Mouse (Mus musculus) E14TG2a.4 (cell line): ENCODE measurements around the gene Gns.
"Not testable (repeated sequence)": the region's sequence is repeated elsewhere in the genome, so short reads cannot be mapped to it uniquely, and the experiment has no call there.

Experiments used
- H3K27me3 ChIP-seq: 2 replicates; pipeline ENCODE4 v1.6.1; 2014; ENCODE audit warnings: low read length, control low read depth; ENCODE audit not compliant: insufficient read depth
- H3K36me3 ChIP-seq: 2 replicates; pipeline ENCODE4 v1.6.1; 2014; ENCODE audit warnings: low read length, control low read depth; ENCODE audit not compliant: insufficient read depth
- H3K4me1 ChIP-seq: replicated peaks from 2 replicates; pipeline ENCODE4 v1.6.1; 2014; ENCODE audit warnings: low read depth, low read length, control low read depth
- H3K4me3 ChIP-seq: replicated peaks from 2 replicates; pipeline ENCODE4 v1.5.1; 2014; ENCODE audit warnings: mild to moderate bottlenecking, low read length
- H3K9me3 ChIP-seq: 2 replicates; pipeline ENCODE4 v1.6.1; 2014; ENCODE audit warnings: low read length, control low read depth
- CTCF ChIP-seq: conservative IDR thresholded peaks from 2 replicates; pipeline ENCODE4 v1.5.1; 2014; ENCODE audit warnings: low read length
- NANOG ChIP-seq: IDR thresholded peaks from 2 replicates; pipeline ENCODE4 v1.6.1; 2014; ENCODE audit warnings: borderline replicate concordance, low read length, mixed read lengths
- POU5F1 ChIP-seq: IDR thresholded peaks from 2 replicates; pipeline ENCODE4 v1.6.1; 2014; ENCODE audit warnings: low read length, borderline replicate concordance

Gns gene

DNA sequence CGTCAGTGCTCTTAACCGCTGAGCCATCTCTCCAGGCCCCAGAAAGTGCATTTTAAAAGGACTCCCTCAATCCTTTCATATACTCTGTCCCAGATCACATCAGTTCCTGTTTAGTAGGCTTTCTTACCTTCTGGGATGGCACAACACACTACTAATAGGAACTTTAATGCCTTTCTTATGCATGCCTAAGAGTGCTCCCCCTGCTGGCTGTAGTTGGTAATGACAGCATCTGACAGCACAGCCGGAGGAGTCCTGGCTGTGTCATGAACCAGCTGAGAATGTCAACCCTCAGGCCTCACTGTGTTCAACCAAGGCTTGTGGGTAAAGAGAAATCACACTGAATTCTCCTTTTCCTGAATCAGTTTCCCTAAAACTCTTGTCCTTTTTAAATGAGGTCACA is 30.3 kb upstream of the Gns start:
- TF ChIP-seq NANOG (no peak), CTCF (peak; percentile 96), POU5F1 (0 out of 2 replicates have a peak, but pooled peaks have one; percentile 30)
- Histone ChIP-seq H3K4me3 (no peak overlapping the region), H3K36me3 (no peaks in the 10 kb centered on the region), H3K4me1 (peaks cover 4% of the 10 kb centered on the region; the same call in 1 of the 2 replicates), H3K9me3 (peaks cover 20% of the 10 kb centered on the region), H3K27me3 (0 out of 2 replicates have a peak, but pooled peaks cover 2% of the 10 kb centered on the region)

DNA sequence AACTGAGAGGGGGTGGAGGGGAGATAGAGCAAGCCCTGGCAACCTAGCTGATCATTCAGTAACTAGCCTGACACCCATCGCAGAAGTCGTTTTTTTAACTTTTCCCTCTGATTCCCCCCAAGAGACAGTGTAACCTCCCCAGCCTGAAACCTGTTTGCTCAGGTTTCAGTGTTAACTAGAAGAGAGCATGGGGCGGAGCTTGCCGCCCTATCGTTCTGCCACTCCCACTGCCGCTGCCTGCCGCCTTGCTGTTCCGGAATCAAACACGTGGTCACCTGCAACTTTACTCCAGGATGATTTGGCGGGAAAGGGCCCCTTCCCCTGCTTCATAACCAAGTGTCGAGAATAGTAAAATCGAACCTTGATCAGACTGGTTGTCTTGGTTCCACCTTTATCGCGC is 28.4 kb upstream of the Gns start:
- H3K36me3 ChIP-seq, H3K4me1 ChIP-seq, H3K27me3 ChIP-seq: not testable (repeated sequence)
- peak overlapping the region; percentile 20; the same call in 1 of the 2 replicates for H3K4me3 ChIP-seq
- peaks cover 20% of the 10 kb centered on the region for H3K9me3 ChIP-seq

DNA sequence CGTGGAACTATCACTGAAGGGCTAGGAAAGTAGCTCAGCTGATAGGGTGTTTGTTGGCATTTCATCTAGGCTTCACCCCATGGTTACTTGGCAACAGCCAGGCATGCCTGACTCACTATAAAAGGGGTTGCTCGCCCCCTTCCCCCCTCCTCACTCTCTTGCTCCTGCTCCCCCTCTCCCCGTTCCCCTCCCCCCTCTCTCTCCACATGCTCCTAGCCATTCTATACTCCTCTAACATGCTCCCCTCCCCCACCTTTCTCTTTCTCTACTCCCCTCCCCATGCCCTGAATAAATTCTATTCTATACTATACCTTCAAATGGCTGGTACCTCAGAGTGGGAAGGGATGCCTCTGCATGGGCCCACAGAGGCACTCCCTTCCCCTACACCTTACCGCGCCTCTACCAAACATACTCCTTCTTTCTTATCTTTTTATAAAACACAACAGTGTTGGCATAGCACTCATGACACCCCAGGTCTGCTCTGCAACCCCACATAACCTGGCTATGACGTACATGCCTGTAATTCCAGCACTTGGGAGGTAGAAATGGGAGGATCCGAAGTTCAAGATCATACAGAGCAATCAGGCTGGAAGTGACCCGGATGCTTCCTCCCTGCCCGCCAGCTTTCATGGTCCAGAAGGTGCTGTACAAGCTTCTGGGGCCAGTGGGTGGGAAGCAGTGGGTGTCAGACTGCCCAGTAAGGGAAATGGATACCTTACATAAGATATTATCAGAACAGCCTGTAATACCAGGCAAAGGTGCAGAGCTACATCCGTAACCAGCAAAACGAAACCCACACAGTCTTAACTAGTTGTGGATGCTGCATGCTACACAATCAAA is 23.9 kb upstream of the Gns start:
- Histone ChIP-seq H3K4me1 (peaks cover 4% of the 10 kb centered on the region; the same call in 1 of the 2 replicates), H3K27me3 (peaks cover 7% of the 10 kb centered on the region; the same call in 1 of the 2 replicates), H3K36me3 (no peaks in the 10 kb centered on the region), H3K4me3 (no peak overlapping the region), H3K9me3 (peaks cover 3% of the 10 kb centered on the region; the same call in 1 of the 2 replicates)
- TF ChIP-seq CTCF = no peak
- TF ChIP-seq NANOG = no peak
- TF ChIP-seq POU5F1 = no peak

DNA sequence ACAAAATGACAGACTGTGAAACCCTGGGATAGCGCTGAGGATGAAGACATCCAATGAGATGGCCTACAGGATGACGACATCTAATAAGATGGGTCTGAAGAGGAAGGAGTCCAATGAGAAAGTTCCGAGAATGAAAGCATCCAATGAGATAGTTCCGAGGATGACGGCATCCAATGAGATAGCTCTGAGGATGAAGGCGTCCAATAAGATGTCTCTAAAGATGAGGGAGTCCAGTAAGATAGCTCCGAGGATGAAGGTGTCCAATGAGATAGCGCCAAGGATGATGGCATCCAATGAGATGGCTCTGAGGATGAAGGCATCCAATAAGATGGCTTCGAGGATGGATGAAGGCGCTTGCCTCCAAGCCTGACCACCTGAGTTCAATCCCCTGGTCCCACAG is 22.6 kb upstream of the Gns start:
- TF ChIP-seq NANOG (no peak), POU5F1 (no peak), CTCF (no peak)
- H3K4me3 ChIP-seq = no peak overlapping the region
- H3K4me1 ChIP-seq = no peaks in the 10 kb centered on the region
- 0 out of 2 replicates have a peak, but pooled peaks cover 3% of the 10 kb centered on the region for H3K9me3 ChIP-seq
- H3K27me3 ChIP-seq = peaks cover 13% of the 10 kb centered on the region
- H3K36me3 ChIP-seq = no peaks in the 10 kb centered on the region

DNA sequence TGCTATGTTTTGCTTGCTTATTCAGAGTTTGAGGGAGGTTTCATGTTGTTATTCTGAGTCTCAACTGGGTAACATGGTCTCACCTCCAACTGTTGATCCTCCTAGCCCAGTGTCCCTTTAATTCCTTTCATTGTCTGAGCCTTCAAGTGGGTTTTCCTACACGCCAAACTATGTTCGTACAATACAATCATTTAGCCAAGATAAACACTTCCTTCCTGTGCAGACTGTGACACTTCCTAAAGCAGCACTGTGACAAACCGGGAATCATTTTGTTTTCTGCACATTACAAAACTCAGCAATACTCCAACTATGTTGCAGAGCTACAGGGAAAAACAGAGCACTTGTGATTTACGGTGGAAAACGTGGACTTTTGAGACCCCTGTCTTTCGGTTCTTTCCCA is 21.0 kb upstream of the Gns start:
- Histone ChIP-seq H3K9me3 (no peaks in the 10 kb centered on the region), H3K36me3 (no peaks in the 10 kb centered on the region), H3K4me3 (no peak overlapping the region), H3K27me3 (peaks cover 26% of the 10 kb centered on the region), H3K4me1 (no peaks in the 10 kb centered on the region)
- TF ChIP-seq POU5F1 = no peak
- no peak for TF ChIP-seq NANOG
- no peak for TF ChIP-seq CTCF

DNA sequence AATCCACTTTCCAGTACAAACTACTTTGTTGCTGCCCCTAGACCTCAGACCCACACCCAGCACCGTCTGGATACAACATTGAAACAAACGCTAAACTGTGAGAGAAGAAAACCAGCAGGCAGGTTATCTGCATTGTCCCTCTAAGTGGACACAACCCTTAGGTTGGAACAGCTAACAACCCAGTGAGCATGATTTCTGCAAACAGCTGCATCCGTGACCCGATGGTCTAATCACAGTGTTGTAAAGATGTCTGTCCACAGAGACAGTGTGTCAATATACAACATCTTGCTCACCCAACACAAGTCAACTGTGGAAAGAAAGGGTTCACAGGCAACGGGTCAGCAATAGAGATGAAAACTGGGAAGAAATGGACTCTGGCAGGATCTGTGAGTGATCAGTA is 15.6 kb upstream of the Gns start:
- H3K36me3 ChIP-seq = no peaks in the 10 kb centered on the region
- H3K4me1 ChIP-seq = peaks cover 15% of the 10 kb centered on the region
- peaks cover 65% of the 10 kb centered on the region for H3K27me3 ChIP-seq
- TF ChIP-seq POU5F1 = no peak
- no peak for TF ChIP-seq CTCF
- TF ChIP-seq NANOG = no peak
- H3K9me3 ChIP-seq = peaks cover 22% of the 10 kb centered on the region
- no peak overlapping the region for H3K4me3 ChIP-seq

DNA sequence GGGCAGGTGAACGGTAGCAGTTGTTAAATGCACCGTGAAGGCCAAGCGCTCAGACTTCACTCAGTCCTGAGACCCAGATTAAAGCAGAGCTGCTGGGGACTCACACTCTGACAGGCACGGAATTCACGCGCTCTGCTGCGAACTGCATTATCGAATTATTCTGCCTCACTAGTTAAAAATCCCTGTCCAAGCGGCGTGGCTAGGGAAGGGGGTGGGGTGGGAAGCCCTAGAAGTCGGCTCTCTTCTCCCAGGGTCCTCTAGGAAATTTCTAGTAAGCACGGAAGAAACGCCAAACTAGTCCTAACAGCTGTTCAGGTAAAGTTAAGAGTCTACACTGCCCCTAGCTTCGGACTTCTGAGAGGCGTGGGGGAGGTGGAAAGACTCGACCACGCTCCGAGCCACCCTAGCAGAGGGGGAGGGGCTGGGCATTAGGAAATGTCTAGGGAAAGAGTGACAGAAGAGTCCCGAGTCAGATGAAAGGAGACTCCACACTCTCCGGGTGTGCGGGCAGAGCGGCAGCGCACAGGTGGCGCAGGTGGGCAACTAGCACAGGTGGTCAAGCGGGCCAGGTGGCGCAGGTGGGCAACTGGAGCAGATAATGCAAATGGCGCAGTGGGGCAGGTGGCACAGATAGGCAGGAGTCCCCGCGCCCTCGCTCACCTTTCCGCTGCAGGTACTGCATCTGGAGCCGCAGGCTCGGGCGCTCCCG is 14.4 kb upstream of the Gns start:
- Histone ChIP-seq H3K36me3 (no peaks in the 10 kb centered on the region), H3K9me3 (peaks cover 32% of the 10 kb centered on the region), H3K4me3 (peak overlapping the region; percentile 85), H3K4me1 (peaks cover 15% of the 10 kb centered on the region), H3K27me3 (peaks cover 58% of the 10 kb centered on the region)
- TF ChIP-seq CTCF (no peak), POU5F1 (no peak), NANOG (no peak)

DNA sequence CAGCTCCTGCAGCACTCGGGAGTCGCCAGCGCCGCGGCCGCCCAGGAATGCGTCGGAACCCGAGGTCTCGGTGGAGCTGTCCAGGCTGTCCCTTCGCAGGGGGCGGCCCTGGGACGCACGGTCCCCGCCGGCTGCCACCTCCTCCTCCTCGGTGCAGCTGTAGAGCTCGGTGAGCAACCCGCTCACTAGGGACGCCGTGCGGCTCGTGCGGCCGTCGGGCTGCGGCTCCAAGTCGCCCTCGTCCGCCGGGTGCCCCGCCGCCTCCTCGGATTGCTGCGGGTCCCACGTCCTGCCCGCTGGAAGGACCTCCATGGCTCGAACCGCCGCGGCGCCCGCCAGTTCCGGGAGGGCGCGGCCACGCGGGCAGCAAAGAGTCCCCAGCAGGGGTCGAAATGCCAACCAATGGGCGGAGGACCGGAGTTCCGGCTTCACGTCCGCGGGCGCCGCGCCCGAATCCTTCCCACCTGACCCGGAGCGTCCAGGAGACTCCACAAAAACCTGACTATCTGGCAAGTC is 13.8 kb upstream of the Gns start, which contains the start of gene Tbc1d30:
TSS of gene Tbc1d30 (minus strand) at position 213 of the 516 bp plus-strand sequence.
- H3K4me1 ChIP-seq = peaks cover 15% of the 10 kb centered on the region
- H3K9me3 ChIP-seq = peaks cover 32% of the 10 kb centered on the region
- H3K27me3 ChIP-seq = peaks cover 58% of the 10 kb centered on the region
- H3K36me3 ChIP-seq = no peaks in the 10 kb centered on the region
- peak within 1 kb of the TSS; percentile 85 for H3K4me3 ChIP-seq
- TF ChIP-seq CTCF = no peak
- no peak for TF ChIP-seq NANOG
- no peak for TF ChIP-seq POU5F1
